Mouse (Mus musculus) spleen, adult 18-20 months (tissue): ENCODE data around the gene Dnaaf1.
A peak's percentile ranks its signal among the peaks of the same experiment; 100 is the strongest.

Experiments used
- DNase-seq, 2 experiments: peaks; one replicate each; pipeline ENCODE4 v3.0.0; 2022; ENCODE audit warnings: mixed read lengths in 2 of 2

The Dnaaf1 gene

DNA sequence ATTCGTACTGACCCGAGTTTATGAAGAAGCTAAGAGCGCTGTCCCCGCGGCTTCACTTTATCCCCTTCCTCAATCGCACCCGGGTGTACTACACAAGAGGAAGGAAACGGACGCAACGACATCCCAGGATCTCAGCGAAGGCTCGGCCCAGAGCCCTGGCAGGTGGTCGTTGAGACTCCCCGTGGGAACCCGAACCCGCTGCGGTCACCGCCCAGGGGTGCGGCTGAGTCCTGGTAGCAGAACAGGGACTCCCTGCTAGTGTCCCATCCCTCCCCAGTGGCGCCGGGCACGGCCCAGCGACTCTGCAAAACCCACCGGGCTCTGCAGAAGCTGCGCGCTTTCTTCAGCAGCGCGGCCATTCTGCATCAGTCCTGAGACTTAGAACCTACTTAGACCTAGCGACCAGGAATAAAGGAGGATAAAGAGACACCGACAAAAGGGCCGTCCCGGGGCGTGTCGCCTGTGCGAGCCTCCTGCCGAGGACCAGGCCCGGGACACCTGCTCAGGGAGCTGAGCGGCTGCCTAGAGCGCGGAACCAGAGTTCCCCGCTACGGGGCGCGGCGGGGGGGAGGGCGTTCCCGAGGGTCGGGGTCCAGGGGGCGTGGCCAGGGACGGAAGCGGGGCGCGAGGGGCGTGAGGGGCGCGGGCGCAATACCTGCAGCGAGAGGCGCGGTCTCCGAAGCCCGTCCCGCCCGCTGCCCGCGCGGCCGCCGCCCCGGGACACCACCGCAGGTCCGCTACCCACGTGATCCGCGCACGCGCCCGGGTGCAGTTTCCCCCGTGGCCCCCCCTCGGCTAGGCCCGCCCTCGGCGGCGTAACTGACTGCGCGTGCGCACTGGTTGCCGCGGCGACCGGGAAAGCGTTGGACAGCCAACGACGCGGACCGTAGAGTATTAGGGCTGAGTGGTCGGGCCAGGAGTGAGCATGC lies at the start of gene Dnaaf1, which contains the start of gene Hsdl1:
Gene Dnaaf1 (plus strand): TSS at position 799 of the 929 bp plus-strand sequence.
Gene Hsdl1 (minus strand): TSS at position 747 of the 929 bp plus-strand sequence.
- DNase-seq = peak; percentile 94 to 99

DNA sequence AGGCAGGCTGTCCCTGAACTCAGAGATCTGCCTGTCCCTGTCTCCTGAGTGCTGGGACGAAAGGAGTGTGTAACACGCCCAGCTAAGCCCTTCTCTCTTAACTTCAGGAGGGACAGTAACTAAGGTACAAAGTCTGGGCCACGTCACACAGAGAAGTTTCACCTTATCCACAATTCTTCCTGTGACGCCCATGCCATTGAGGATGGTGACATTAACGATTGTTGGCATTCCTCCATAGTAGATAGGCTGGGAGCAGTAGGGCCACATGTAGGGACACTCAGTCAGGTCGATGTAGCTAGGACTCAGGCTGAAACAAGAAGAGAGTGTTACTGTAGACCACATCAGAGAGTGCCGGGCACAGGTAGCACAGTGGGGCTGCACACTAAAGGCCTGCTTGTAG lies 46.3 kb upstream of the Dnaaf1 start:
- no peak for DNase-seq

- DNase-seq = no peak
These were observed 44.1 kb upstream of the Dnaaf1 start for GRCm38 (mm10) chr8:119530937-119531336.

DNA sequence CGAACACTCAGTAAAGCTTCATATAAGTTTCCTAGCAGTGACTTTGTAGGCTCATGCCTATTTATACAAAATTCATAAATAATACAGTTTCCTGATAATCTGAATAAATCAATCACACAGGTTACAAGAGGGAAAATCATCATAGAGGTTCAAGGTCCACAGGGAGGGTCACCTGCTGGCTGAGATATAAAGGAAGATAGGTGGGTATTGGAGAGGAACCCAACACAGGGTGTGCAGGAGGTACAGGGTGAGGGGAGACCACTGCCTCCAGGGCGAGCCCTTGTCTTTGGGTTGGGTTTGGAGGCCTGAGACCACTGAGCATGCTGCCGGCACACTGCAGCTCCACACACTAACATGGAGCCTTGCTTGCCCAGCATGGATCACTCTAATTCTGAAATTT lies 43.6 kb upstream of the Dnaaf1 start:
- DNase-seq = no peak

DNA sequence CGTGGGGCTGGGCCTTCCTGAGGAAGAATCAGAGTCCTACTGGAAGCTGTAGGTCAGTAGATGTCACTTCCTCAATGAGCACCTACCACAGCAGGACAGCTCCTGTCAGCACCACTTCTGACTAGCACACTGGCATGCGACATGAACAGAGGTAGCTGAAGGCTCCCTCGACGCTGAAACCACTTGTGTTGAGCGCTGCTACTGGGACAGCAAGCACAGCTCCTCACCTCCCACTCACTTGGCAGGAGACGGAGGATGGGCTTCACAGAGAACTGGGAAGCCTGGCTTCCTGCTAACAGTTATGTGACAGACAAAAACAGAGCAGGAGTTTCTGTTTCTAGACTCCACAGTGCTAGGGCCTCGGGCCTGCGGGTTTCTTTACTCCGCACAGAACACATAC lies 43.1 kb upstream of the Dnaaf1 start:
- no peak for DNase-seq

- no peak for DNase-seq
These were observed 30.4 kb upstream of the Dnaaf1 start for GRCm38 (mm10) chr8:119544606-119545005.

DNA sequence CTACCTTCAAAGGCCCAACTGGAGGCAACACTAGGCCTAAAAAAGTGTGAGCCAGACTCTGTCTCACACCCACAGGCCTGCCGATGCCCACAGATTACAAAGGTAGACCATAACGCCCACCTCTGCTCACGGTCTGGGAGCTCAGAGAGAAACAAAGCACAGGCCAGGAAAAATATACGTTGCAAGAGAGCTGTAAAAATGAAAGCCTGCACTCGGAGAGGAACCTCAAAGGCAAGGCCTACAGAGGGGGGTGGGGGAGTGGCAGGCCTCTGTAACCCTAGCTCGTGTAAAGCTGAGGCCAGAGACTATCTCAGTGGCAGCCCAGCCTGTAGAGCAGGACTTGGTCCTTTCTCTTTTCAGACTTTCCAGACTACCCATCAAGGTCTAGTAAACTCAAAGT lies 29.9 kb upstream of the Dnaaf1 start:
- no peak for DNase-seq

GRCm38 (mm10) chr8:119545791-119546190 lies 29.2 kb upstream of the Dnaaf1 start:
- no peak for DNase-seq

DNA sequence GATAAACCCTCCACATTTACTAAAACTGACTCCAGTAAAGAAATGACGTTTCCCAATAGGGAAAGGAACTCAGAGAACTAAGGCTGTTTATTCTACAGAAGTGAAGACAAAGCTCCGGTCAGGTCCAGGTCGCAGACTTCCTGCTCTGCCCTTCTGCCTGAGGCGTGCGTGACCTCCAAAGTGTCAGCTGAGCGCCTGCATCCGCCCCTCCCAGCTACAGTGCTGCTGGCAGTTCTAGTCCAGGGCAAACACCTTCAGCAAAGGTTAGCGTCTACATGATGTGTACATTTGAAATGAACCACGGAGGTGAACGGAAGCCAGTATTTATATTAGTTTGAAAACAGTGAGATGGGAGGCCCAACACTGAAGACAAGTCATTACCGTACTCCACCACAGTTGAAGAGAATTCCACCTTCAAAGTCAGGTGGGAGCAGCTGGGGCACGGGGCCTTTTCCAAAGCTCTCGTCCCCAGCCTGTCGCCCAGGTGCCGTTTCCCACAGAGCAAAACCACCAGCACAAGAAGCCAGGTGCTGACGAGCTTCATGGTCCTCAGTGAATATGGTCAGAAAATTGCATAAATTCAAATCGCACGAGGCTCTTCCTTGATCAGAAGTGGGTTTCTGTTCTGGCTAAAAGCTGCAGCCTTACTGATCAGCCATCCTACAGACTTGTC lies 27.9 kb upstream of the Dnaaf1 start:
- no peak for DNase-seq

DNA sequence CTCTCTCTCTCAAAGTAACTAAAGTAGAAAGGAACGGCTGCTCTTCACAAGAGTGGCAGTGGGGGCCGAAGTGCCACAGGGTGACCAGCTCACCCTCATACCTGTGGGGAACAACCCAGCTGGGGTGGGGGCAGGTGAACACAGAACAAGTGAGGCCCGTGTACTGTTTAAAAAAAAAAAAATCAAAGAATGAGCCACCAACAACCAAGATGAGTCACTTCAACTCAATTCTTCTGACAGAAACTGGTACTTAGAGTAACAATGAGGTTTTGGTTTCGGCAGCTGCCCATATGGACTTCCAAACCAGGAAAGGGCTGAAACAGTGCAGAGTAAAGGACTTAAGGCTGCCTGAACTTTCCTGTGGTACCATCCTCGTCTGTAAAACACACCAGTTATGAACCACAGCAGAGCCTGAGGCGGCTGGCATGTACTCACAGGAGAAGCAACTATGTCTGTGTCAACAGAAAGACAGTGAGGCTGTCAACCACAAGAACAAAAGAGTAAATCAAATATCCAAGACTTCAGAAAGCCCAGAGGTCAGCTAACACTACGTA lies 26.4 kb upstream of the Dnaaf1 start:
- DNase-seq = no peak

GRCm38 (mm10) chr8:119552967-119553366 lies 22.1 kb upstream of the Dnaaf1 start:
- DNase-seq = no peak

DNA sequence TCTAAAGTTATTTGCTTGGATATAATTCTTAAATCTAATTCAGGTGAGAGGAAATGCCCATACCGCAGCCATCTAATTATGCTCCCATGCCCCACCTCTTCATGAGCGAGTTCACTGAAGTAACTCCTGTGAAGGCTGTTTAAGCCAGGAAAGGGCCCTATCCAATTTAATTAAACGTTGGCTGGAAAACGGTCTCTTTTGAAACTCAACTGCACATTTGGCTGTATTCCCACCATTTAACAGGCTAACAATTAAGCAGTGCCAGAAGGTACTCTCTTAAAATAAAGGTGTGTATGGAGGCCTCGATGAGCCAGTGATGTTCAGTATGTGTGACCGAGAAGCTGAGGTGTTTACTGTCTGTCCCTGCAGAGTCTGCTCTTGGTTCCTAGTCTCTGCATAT lies 19.2 kb upstream of the Dnaaf1 start:
- DNase-seq = no peak

GRCm38 (mm10) chr8:119557132-119557531 lies 17.9 kb upstream of the Dnaaf1 start:
- no peak for DNase-seq

- DNase-seq = no peak
These were observed 17.0 kb upstream of the Dnaaf1 start for GRCm38 (mm10) chr8:119557821-119558602.

DNA sequence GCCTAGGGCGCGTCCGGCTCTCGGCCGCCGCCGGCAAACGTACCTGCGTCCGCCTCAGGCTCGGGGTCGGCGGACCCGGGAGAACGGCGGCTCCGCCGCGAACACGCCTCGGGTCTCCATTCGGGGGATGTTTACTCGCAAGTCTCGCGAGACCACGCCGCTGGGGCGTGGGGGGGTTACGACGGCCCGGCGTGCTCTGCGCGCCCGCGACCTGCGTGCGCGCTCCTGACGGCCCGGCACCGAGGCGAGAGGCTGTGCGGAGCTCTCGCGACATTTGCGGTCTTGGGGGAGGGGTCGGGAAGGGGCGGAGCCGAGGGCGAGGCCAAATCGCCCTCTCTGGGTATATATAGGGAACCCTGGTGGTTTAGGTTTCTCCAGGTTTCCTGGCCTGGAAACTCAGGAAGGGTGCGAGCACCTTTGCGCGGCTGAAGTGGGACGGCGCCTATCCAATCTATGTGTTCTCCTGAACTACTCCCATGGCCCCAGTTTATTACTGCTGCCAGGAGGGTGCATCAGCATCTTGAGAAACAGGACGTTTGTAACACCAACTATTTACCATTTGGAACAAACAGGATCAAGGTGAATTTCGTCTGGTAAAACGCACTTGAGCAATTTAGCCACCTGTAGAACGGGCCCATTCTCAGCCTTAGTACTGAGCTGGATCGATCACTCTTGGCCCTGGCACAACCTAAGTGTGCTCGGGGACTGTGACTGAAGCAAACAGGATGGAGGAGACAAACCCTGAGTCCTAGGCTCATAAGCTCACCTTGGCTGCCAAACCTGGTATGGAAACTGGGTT lies 16.2 kb upstream of the Dnaaf1 start, which contains the start of gene Mbtps1:
Gene Mbtps1 (minus strand): TSS at position 133 of the 799 bp plus-strand sequence.
- DNase-seq = peak; percentile 98

DNA sequence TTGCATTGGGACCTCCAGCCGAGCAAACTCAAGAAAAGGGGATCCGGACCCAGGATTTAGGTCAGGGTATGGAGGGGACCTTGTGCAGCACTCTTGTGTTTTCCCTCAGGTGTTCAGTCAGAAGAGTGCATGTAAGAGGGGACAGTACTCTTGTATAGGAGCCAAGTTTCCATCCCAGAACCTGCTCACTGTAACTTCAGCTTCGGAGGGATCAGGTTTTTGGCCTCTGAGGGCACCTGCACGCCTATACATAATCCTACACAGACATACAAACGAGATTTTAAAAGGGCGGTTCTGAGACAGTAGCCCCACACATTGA lies 15.7 kb upstream of the Dnaaf1 start:
- no peak for DNase-seq

GRCm38 (mm10) chr8:119563849-119564251 lies 11.2 kb upstream of the Dnaaf1 start:
- DNase-seq = peak; percentile 25 to 27

DNA sequence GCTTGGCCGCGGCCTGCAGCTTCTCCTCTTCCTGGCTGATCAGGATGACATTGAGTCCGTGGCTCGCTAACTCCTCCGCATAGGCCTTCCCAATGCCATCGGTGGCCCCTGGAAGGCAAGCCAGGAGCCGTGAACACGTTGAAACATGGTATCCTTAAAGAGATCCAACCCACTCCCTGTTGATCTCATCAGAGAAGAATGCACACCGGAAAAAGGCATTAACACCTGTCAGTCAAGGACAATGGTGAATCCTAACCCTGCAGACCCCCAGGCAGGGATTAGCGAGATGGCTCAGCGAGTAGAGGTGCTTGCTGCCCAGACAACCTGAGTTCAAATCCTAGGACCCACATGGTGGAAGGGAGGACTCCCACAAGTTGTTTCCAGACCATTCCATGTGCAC lies 8.7 kb upstream of the Dnaaf1 start:
- no peak for DNase-seq

GRCm38 (mm10) chr8:119568251-119568650 lies 6.8 kb upstream of the Dnaaf1 start:
- no peak for DNase-seq

GRCm38 (mm10) chr8:119568951-119569350 lies 6.1 kb upstream of the Dnaaf1 start:
- DNase-seq = no peak

DNA sequence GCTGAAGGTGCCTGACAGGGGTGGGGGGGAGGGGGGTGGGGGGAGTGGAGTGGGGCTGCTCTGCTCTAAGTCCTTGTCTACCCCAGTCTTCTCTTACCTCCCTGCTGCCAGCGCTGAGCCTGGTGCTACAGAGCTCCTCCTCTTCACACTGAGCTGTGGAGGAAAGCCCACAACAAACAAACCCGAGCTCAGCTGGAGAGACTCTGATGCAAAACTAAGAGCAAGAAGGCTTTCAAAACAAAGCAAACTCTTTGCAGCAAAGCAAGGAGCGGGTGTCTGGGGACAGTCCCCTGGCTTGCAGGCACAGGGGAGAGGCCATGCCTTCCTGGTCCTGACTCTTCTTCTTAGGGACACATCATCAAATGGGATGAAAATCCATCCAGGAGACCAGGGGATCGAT lies 5.2 kb upstream of the Dnaaf1 start:
- DNase-seq = no peak

DNA sequence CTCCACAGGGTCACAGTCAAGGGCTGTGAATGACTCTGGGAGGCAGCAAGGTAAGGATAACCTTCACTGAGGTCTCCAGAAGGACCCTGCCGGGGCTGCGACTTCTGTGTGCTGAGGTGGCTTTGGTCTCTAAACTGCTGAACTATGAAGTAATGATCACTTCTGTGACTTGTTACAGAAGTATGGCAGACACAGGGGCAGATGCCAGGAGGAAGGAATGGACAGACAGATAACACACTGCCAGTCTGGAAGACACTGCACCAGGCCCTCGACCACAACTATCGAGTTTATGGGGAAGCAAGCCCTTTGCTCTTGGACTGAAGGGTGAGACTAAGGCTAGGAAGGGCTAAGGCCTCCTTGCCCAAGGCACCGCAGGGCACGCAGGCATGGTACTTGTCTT lies 3.9 kb upstream of the Dnaaf1 start:
- no peak for DNase-seq
